Mouse (Mus musculus) kidney, embryonic 15.5 days (tissue): ENCODE data around the gene Epb41l3. TPM values are rescaled to one million over a fixed set of nuclear protein-coding genes. Genes with fewer than 3 reads are reported as not detected.

Source experiments
- ATAC-seq: fragments of 200-750 bp; cut with Nextera tagmentation; replicated peaks from 2 replicates; pipeline ENCODE4 v1.8.0; 2017; ENCODE audit warnings: moderate TSS enrichment; ENCODE audit not compliant: low FRiP score
- H3K27ac ChIP-seq: fragments of 300-500 bp; sonication (generic); 2 replicates; pipeline ENCODE4 v1.5.1; 2015; ENCODE audit warnings: mild to moderate bottlenecking, inconsistent platforms
- H3K27me3 ChIP-seq: fragments of 300-500 bp; sonication (generic); 2 replicates; pipeline ENCODE4 v1.6.1; 2015; ENCODE audit warnings: inconsistent platforms
- H3K36me3 ChIP-seq: fragments of 300-500 bp; sonication (generic); 2 replicates; pipeline ENCODE4 v1.6.1; 2015; ENCODE audit warnings: inconsistent platforms
- H3K4me1 ChIP-seq: fragments of 300-500 bp; sonication (generic); 2 replicates; pipeline ENCODE4 v1.6.1; 2015; ENCODE audit warnings: inconsistent platforms
- H3K4me2 ChIP-seq: fragments of 300-500 bp; sonication (generic); 2 replicates; pipeline ENCODE4 v1.6.1; 2015; ENCODE audit warnings: moderate library complexity, mild to moderate bottlenecking, inconsistent platforms
- H3K4me3 ChIP-seq: fragments of 300-500 bp; sonication (generic); replicated peaks from 2 replicates; pipeline ENCODE4 v1.5.1; 2015; ENCODE audit warnings: mild to moderate bottlenecking, inconsistent platforms
- H3K9ac ChIP-seq: fragments of 300-500 bp; sonication (generic); 2 replicates; pipeline ENCODE4 v1.6.1; 2015; ENCODE audit warnings: mild to moderate bottlenecking, inconsistent platforms
- H3K9me3 ChIP-seq: fragments of 300-500 bp; sonication (generic); replicated peaks from 2 replicates; pipeline ENCODE4 v1.6.1; 2016; ENCODE audit warnings: inconsistent platforms
- WGBS: fragments of 180-500 bp; shearing (Covaris S2); methylation state at CpG from one replicate; pipeline ENCODE4 v1.1.7; 2015; ENCODE audit warnings: mixed read lengths; 5-methylcytosine and 5-hydroxymethylcytosine counted together
- polyA plus RNA-seq: library from polyadenylated mRNA; unstranded; fragments of >200 nt; fragmentation: Nextera tagmentation; extraction: Ambion mirVana; gene quantifications from 2 replicates; pipeline ENCODE4 v1.2.1, GENCODE M21; 2015

Epb41l3 gene
- polyA plus RNA-seq, 1 experiment from 2014 or later, result 35.6 TPM

GRCm38 (mm10) chr17:69266936-69267335, 191.5 kb downstream of the Epb41l3 start:
- Histone ChIP-seq H3K27me3 (no peaks in the 10 kb centered on the region), H3K27ac (no peak overlapping the region), H3K9ac (no peak overlapping the region), H3K4me2 (no peak overlapping the region), H3K9me3 (no peaks in the 10 kb centered on the region), H3K4me1 (no peaks in the 10 kb centered on the region), H3K4me3 (no peak overlapping the region), H3K36me3 (no peaks in the 10 kb centered on the region)
- WGBS, result 79% methylated on average over 5 of the region's 5 CpGs
- ATAC-seq, result no peak

GRCm38 (mm10) chr17:69267526-69267925, 192.0 kb downstream of the Epb41l3 start:
- H3K36me3 ChIP-seq, result no peaks in the 10 kb centered on the region
- no peaks in the 10 kb centered on the region for H3K4me1 ChIP-seq
- H3K4me2 ChIP-seq, result no peak overlapping the region
- H3K27ac ChIP-seq, result no peak overlapping the region
- no peak for ATAC-seq
- WGBS, result 47% methylated on average over 6 of the region's 6 CpGs
- no peak overlapping the region for H3K9ac ChIP-seq
- no peak overlapping the region for H3K4me3 ChIP-seq
- no peaks in the 10 kb centered on the region for H3K9me3 ChIP-seq
- no peaks in the 10 kb centered on the region for H3K27me3 ChIP-seq

GRCm38 (mm10) chr17:69277362-69277761, 201.9 kb downstream of the Epb41l3 start:
- 35% methylated on average over 5 of the region's 5 CpGs for WGBS
- no peak for ATAC-seq

DNA sequence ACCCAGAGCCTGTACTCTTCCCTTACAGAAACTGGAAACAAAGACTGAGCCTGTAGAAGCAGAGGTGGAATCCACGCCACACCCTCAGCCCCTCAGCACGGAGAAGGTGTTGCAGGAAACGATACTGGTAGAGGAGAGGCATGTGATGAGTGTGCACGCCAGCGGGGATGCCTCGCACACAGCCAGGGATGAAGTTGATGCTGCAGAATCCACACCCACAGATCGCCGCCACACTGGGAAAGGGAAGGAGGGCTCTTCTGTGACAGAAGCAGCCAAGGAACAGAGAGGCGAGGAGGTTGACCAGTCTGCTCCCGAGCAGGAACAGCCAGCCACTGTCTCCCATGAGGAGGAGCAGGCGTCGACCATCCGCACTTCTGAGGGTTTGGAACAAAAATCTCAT, 209.0 kb downstream of the Epb41l3 start:
- H3K4me1 ChIP-seq, result no peaks in the 10 kb centered on the region
- WGBS, result 94% methylated on average over 13 of the region's 13 CpGs
- no peak overlapping the region for H3K4me2 ChIP-seq
- ATAC-seq, result no peak
- H3K4me3 ChIP-seq, result no peak overlapping the region
- H3K36me3 ChIP-seq, result peaks cover 50% of the 10 kb centered on the region
- H3K27me3 ChIP-seq, result no peaks in the 10 kb centered on the region
- no peaks in the 10 kb centered on the region for H3K9me3 ChIP-seq
- no peak overlapping the region for H3K27ac ChIP-seq
- no peak overlapping the region for H3K9ac ChIP-seq

More at GRCm38 (mm10) chr17:69277362-69277761, 201.9 kb downstream of the Epb41l3 start:
- Histone ChIP-seq H3K36me3 (no peaks in the 10 kb centered on the region), H3K9ac (no peak overlapping the region), H3K4me3 (no peak overlapping the region), H3K4me2 (no peak overlapping the region), H3K9me3 (no peaks in the 10 kb centered on the region), H3K4me1 (no peaks in the 10 kb centered on the region), H3K27ac (no peak overlapping the region), H3K27me3 (no peaks in the 10 kb centered on the region)

DNA sequence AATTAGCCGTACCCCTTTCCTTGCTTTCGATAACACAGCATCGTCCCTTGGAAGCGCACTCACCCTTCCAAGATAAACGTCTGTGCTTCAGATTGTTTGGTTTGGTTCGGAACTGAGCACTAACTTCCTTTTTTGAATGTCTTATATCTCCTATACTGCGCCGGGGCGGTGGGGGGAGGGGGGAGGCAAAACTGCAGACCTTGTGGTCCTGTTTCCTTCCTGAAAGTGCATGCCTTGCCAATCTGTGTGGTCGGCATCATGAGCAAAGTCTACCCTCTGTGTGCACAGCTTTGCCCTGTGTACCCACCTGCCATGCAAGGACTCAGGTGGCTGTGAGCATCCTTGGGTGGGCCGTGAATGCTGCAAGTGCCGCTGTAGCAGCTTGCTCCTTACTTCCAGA, 212.6 kb downstream of the Epb41l3 start:
- no peak overlapping the region for H3K4me2 ChIP-seq
- WGBS, result 93% methylated on average over 12 of the region's 12 CpGs
- no peak overlapping the region for H3K27ac ChIP-seq
- H3K27me3 ChIP-seq, result no peaks in the 10 kb centered on the region
- H3K9ac ChIP-seq, result no peak overlapping the region
- no peaks in the 10 kb centered on the region for H3K4me1 ChIP-seq
- no peak for ATAC-seq
- H3K9me3 ChIP-seq, result no peaks in the 10 kb centered on the region
- H3K36me3 ChIP-seq, result peaks cover 43% of the 10 kb centered on the region
- no peak overlapping the region for H3K4me3 ChIP-seq

DNA sequence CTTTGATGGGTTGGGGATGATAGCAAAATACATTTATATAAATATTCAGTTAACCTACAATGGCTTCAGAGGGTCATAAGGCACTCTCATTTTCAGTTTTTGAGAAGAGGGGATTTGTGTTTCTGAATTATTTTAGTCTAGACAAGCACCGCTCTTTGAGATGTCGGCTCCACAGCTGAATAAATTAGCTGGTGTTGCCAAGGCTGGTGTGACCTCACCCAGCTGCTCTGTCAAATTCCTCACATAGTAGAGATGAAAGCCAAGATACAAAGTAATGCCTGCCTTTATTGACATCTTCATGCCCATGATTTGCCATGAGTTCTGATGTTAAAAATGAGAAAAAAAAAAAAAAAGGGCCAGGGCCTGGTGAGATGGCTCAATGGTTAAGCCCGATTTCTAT, 214.8 kb downstream of the Epb41l3 start:
- H3K27me3 ChIP-seq, result no peaks in the 10 kb centered on the region
- no peaks in the 10 kb centered on the region for H3K4me1 ChIP-seq
- H3K36me3 ChIP-seq, result peaks cover 41% of the 10 kb centered on the region
- H3K4me2 ChIP-seq, result no peak overlapping the region
- ATAC-seq, result no peak
- no peak overlapping the region for H3K9ac ChIP-seq
- no peak overlapping the region for H3K4me3 ChIP-seq
- H3K9me3 ChIP-seq, result no peaks in the 10 kb centered on the region
- no peak overlapping the region for H3K27ac ChIP-seq
- 80% methylated on average over 3 of the region's 3 CpGs for WGBS

GRCm38 (mm10) chr17:69301552-69301951, 226.1 kb downstream of the Epb41l3 start:
- 71% methylated on average over 4 of the region's 4 CpGs for WGBS
- Histone ChIP-seq H3K27me3 (no peaks in the 10 kb centered on the region), H3K9ac (no peak overlapping the region), H3K4me1 (no peaks in the 10 kb centered on the region), H3K9me3 (no peaks in the 10 kb centered on the region), H3K36me3 (no peaks in the 10 kb centered on the region), H3K4me3 (no peak overlapping the region), H3K27ac (no peak overlapping the region), H3K4me2 (no peak overlapping the region)
- ATAC-seq, result no peak

DNA sequence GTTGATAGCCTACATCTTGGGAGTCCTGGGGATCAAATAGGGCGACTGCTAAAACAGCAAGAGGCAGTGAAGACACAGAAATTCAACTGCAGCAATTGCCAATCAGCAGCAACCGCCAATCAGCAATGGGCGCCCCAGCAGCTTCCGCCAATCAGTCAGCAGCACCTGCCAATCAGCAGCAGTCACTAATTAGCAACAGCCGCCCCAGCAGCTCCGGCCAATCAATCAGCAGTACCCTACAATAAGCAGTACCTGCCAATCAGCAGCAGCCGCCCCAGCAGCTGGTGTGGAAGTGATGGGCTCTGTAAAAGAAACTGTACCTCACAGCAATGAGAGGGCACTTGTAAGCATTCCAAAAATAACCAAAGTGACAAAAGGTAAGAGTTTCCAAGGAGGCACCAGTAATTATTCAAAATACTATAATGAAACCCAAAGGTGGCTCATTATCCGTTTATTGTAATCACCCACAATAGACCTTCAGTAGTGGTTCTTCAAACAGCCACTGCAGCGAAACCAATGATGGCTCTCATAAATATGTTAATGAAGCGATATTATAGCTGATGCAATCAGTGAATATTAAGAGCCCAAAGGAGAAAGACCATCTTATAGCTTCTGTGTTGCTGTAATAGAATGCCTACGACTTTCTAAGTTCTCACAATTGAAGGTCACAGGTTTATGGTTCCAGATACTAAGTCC, 228.2 kb downstream of the Epb41l3 start:
- 83% methylated on average over 11 of the region's 11 CpGs for WGBS
- no peak overlapping the region for H3K27ac ChIP-seq

GRCm38 (mm10) chr17:69307636-69308035, 232.2 kb downstream of the Epb41l3 start:
- H3K4me2 ChIP-seq, result no peak overlapping the region
- no peak overlapping the region for H3K27ac ChIP-seq
- H3K9me3 ChIP-seq, result no peaks in the 10 kb centered on the region
- H3K9ac ChIP-seq, result no peak overlapping the region
- 73% methylated on average over 9 of the region's 9 CpGs for WGBS
- no peaks in the 10 kb centered on the region for H3K36me3 ChIP-seq
- ATAC-seq, result no peak
- H3K4me3 ChIP-seq, result no peak overlapping the region
- H3K27me3 ChIP-seq, result no peaks in the 10 kb centered on the region
- no peaks in the 10 kb centered on the region for H3K4me1 ChIP-seq

More for the DNA sequence above, 228.2 kb downstream of the Epb41l3 start:
- Histone ChIP-seq H3K9ac (no peak overlapping the region), H3K27me3 (no peaks in the 10 kb centered on the region), H3K36me3 (no peaks in the 10 kb centered on the region), H3K4me3 (no peak overlapping the region), H3K4me2 (no peak overlapping the region), H3K9me3 (no peaks in the 10 kb centered on the region), H3K4me1 (no peaks in the 10 kb centered on the region)
- ATAC-seq, result no peak

DNA sequence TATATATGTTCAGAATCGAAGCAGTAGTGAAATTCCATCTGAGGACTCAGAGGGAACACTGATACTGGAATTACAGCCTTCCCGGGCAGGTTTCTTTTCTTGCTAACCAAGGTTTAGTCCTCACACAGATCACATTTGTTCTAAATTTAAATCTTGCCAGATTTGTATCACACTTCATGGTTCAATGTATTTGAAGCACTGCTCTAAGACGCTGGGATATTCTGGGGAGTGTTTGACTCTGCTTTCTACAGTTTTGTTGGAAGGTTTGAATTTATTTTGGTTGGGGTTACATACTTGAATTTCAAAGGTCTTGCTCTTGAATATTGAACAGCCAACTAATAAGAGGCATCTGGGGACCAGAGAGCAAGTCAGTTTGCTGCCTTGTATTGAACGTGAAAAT, 234.4 kb downstream of the Epb41l3 start:
- no peak overlapping the region for H3K4me3 ChIP-seq
- H3K4me1 ChIP-seq, result no peaks in the 10 kb centered on the region
- no peak overlapping the region for H3K4me2 ChIP-seq
- 77% methylated on average over 4 of the region's 4 CpGs for WGBS
- H3K9ac ChIP-seq, result no peak overlapping the region
- H3K27ac ChIP-seq, result no peak overlapping the region
- no peaks in the 10 kb centered on the region for H3K9me3 ChIP-seq
- H3K36me3 ChIP-seq, result no peaks in the 10 kb centered on the region
- H3K27me3 ChIP-seq, result no peaks in the 10 kb centered on the region
- no peak for ATAC-seq

DNA sequence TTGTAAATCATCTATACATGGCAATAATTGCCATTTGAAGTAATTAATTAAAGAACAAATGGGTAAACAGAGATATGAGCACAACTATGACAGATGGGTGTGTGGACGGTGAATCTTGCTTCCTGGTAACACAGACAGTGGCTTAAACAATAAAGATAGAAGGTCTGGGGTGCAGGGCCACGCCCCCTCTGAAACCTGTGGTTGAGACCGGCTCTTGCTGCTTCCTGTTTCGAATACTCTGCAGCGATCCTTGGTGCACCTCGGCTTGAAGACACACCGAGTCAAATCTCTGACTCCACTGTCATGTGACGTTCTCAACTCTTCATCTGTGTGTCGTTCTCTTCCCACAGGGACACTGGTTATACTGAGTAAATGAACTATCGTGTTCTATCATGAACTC, 245.0 kb downstream of the Epb41l3 start:
- ATAC-seq, result no peak
- H3K27ac ChIP-seq, result no peak overlapping the region
- H3K4me3 ChIP-seq, result no peak overlapping the region
- no peaks in the 10 kb centered on the region for H3K9me3 ChIP-seq
- H3K9ac ChIP-seq, result no peak overlapping the region
- H3K36me3 ChIP-seq, result no peaks in the 10 kb centered on the region
- no peaks in the 10 kb centered on the region for H3K4me1 ChIP-seq
- no peak overlapping the region for H3K4me2 ChIP-seq
- 93% methylated on average over 10 of the region's 10 CpGs for WGBS
- H3K27me3 ChIP-seq, result no peaks in the 10 kb centered on the region

GRCm38 (mm10) chr17:69322721-69323120, 247.2 kb downstream of the Epb41l3 start:
- no peak overlapping the region for H3K4me2 ChIP-seq
- no peaks in the 10 kb centered on the region for H3K27me3 ChIP-seq
- H3K27ac ChIP-seq, result no peak overlapping the region
- H3K36me3 ChIP-seq, result no peaks in the 10 kb centered on the region
- no peak overlapping the region for H3K4me3 ChIP-seq
- H3K9me3 ChIP-seq, result no peaks in the 10 kb centered on the region
- no peak for ATAC-seq
- H3K4me1 ChIP-seq, result no peaks in the 10 kb centered on the region
- H3K9ac ChIP-seq, result no peak overlapping the region
- WGBS, result 99% methylated on average over 2 of the region's 2 CpGs
